Mouse (Mus musculus): ENCODE results near the gene Pmis2.

Gene Pmis2

GRCm38 (mm10) chr7:30671480-30671879 is at the start of gene Pmis2:
TSS of gene Pmis2 (minus strand) at chr7:30671605.
- no peak for DNase-seq

GRCm38 (mm10) chr7:30719669-30720068 is 48.3 kb upstream of the Pmis2 start:
- no peak for DNase-seq

DNA sequence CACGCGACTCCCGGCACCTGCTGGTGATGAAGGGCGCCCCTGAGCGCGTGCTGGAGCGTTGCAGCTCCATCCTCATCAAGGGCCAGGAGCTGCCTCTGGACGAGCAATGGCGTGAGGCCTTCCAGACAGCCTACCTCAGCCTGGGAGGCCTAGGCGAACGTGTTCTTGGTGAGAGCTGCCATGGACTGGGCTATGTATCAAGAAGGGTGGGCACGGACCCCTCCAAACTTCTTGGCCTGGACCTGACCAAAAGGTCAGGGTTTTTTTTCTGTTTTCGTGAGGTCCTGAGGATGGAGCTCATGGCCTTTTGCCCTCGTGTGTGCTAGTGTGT is 46.3 kb upstream of the Pmis2 start:
- DNase-seq = no peak

GRCm38 (mm10) chr7:30717006-30717715 is 45.8 kb upstream of the Pmis2 start:
- DNase-seq = peak; percentile 92

DNA sequence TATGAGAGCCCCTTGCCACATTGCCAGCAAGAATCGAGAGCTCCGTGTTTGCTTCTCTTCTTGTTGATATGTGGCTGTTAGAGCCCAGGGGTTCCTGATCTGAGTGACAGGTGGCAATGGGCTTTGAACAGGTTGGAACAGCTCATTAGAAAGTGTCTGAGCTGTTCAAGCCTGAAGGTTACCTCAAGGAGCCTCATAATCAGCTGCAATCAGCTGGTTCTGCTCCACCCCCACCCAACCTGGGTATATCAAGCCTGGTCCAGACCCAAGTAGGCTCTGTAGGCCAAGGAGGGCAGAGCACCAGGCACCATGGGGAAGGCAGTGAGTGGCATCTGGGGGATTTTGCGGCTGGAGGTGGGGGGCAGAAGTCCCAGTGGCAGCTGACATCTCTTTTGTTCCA is 40.5 kb upstream of the Pmis2 start, which contains the start of gene Atp4a:
Gene Atp4a, plus strand, starts transcription at position 268 of the 400 bp plus-strand sequence.
- no peak for DNase-seq

DNA sequence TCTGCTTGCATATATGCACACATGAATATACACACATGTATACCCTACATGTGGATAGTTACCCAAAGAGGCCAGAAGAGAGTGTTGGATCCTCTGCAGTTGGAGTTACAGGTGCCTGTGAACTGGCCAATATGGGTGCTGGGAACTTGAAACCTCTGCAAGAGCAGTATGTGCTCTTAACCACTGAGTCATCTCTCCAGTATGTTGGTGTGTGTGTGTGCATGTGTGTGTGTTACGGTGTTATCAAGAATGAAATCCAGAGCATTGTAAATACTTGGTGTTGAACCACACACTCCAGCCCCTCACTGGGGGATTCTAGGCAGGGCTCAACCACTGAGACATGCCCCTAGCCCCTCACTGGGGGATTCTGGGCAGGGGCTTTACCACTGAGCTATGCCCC is 36.0 kb upstream of the Pmis2 start:
- DNase-seq = no peak

DNA sequence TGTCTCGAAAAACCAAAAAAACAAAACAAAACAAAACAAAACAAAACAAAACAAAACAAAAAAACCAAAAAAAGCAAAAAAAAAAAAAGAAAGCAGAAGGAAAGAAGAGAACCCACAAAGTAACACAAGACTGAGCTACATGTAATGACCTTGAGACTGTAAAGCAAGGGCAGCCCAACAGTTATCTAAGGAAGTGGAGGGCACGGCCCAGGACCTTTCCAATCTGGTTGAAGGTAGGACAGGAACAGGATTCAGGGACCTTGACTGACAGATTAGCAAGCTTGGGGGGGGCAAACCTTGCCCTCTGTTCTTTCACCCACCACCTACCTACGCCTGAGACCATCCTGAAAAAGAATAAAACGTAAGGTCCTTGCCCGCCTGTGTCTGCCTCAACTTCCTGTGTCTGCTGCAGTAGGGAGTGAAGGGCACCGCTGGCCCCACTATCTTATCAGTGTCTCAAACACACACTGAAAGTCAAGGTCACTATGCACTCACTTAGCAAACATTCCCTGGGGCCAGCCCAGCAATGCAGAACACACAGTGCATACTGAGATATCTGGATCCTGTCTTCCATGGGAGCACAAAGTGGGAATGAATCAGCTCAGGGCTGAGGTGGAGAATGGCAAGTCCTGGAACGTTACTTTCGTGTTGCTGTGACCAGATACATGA is 34.9 kb upstream of the Pmis2 start:
- peak; percentile 53 for DNase-seq

GRCm38 (mm10) chr7:30698589-30698988 is 27.2 kb upstream of the Pmis2 start, which contains the start of gene 2200002J24Rik:
TSS of gene 2200002J24Rik (plus strand) at chr7:30698926.
- peak; percentile 58 for DNase-seq

- DNase-seq = no peak
These were observed 26.7 kb upstream of the Pmis2 start for GRCm38 (mm10) chr7:30698101-30698500.

- DNase-seq = no peak
These were observed 16.9 kb upstream of the Pmis2 start for GRCm38 (mm10) chr7:30688325-30688724.

DNA sequence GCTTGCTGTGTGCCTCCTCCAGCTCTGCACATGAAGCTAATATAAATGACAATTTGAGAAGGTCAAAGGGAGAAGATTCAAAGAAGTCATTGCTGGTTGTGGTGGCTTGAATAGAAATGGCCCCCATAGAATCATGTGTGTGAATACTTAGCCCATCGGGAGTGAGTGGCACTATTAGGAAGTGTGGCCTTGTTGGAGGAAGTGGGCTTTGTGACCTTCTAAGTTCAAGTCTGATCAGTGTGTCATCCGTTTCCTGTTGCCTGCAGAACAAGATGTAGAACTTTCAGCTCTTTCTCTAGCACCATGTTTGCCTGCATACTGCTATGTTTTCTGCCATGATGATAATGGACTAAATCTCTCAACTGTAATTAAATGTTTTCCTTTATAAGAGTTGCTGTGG is 12.0 kb upstream of the Pmis2 start:
- no peak for DNase-seq

DNA sequence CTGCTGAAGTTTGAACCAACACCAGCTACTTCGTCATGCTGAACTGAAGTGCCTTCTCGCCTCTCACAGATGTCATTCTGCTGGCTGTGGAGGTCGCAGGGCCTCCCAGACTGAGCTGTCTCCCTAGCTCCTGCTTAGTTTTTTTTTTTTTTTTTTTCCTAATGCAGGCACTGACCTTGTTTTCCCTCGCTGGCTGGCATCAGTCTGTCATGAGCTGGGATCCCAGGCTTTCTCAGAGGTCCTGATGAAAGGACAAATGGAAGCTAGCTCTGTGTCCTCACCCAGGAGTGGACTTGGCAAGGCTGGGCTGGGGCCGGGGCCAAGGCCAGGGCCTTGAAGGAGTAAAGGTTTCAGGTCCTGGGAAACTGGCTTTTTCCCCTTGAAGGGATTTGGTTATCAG is 10.5 kb upstream of the Pmis2 start:
- DNase-seq = no peak

- no peak for DNase-seq
These were observed 7.0 kb upstream of the Pmis2 start for GRCm38 (mm10) chr7:30678263-30678975.

GRCm38 (mm10) chr7:30669229-30669628 is 2.2 kb downstream of the Pmis2 start:
- DNase-seq = no peak

- no peak for DNase-seq
These were observed 6.1 kb downstream of the Pmis2 start for GRCm38 (mm10) chr7:30665321-30665720.

GRCm38 (mm10) chr7:30664529-30665200 is 6.7 kb downstream of the Pmis2 start, which contains the start of gene Haus5:
TSS of gene Haus5 (minus strand) at chr7:30664994.
- peak; percentile 89 for DNase-seq

DNA sequence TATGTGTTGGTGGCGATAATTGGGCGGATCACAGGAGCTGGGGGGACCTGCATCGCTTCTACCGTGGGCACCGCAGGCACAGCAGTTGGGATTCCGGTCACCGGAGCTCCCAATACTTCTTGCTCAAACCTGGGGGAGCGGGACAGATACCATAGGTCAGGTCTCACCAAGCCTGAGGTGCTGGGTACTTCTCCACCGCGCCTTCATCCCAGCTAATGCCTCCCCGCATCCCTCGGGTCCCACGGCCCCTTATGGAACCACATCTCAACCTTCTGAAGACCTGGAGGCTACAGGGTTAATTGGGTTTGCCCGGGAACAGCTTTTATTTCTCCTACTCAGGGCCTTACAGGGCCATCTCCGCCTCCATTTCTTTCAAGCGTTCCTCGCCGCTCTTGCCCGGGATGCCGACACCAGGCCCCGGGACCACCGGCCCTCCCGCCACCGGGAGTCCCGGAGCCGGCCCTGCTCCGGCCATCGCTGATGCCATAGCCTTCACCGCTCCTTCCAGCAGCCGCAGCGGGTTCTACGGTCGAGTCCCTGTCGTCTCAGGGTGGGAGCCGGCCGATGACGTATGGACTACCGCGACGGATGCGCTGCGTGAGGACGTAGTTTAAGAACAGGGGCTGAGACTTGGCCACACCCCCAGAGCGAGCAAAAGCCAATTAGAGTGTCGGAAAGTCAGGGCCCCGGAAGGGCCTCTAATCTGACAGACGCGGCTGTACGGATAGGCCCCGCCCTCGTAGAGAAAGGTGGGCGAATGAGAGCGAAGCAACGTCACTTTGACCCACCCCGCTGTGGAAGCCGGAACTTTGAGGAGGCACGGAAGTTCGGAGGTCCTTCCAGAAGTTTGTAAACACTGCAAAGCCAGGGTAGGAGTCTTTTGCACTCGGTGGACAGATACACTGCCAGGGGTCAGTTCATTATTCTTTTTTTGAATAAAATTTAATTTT is 21.5 kb downstream of the Pmis2 start, which contains the start of gene Rbm42:
Gene Rbm42, minus strand, starts transcription at position 727 of the 950 bp plus-strand sequence.
- peak; percentile 98 for DNase-seq

- DNase-seq = no peak
These were observed 32.3 kb downstream of the Pmis2 start for GRCm38 (mm10) chr7:30639083-30639482.

- DNase-seq = no peak
These were observed 35.0 kb downstream of the Pmis2 start for GRCm38 (mm10) chr7:30636395-30636794.

DNA sequence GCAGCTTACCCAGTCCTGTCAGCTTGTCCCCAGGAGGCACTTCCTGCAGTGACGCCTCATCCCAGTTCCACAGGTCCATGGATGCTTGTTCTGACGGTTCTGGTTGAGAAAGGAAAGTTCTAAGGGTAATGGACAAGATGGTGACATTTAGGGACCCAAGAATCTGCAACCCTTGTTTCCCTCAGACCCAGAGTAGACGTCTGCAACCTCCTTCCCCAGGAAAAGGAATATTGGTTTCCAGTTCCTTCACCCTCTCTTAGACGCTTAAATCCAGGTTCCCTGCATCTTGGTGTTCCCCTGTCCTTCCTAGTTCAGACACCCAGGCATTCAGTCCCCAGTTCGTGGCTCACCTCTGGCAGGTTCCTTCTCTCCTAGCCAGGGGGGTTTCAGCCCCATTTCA is 35.7 kb downstream of the Pmis2 start, which contains the start of gene Etv2:
Gene Etv2, minus strand, starts transcription at position 101 of the 400 bp plus-strand sequence.
- DNase-seq = no peak

DNA sequence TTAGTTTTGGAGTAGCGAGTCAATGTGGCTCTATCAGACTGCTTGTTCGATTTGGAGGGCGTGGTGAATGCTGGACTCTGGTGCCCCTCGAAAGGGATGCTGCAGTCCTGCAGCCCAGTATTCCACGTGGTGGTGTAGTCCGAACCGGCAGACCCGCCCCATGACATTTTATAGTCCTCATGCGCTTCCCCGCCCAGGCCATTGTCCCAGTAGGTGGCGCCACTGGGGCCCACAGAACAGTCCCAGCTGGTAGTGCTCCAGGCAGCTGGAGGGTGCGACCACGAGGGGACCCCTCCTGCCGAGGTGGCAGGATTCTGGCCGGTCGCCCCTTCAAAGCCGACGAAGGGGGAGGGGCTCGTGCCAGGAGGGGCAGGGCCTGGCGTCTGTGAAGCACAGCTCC is 36.8 kb downstream of the Pmis2 start:
- peak; percentile 68 for DNase-seq

Data from liver (tissue).